Mouse (Mus musculus): Measurements from ENCODE around the gene C1qbp.

Gene C1qbp

DNA sequence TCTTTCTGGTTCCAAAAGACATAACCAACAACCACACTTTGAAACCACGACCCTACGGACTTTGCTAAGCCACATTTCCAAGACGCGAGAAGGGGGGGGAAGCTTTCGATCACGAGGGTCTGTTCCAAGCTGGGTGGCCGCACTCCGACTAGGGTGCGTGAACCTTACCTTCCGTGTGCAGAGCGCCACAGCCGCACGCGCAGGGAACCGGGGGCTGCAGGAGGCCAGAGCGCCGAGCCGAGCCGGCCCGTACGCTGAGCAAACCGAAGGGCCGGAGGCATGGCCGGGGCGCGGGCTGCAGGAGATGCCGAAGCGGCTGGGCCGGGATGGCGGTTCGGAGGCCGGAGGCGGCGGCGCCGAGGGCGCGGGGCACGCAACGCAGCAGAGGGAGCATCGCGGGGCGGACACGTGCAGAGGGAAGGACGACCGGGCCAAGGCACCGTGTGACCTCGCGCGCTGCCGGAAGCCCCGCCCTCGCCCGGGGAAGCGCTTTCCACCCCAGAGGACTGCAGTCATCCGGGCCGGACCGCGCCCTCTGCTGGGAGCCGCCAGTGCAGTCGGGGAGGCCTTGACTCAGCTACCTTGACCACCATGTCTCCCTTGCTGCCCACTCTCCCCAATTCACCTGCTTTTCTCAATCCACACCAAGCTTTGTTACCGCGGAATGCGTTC lies at the start of gene C1qbp:
C1qbp (minus strand) TSS at position 470 of the 672 bp plus-strand sequence.
- peak; percentile 78 for DNase-seq (ENCODE audit: low read depth, low spot score)

DNA sequence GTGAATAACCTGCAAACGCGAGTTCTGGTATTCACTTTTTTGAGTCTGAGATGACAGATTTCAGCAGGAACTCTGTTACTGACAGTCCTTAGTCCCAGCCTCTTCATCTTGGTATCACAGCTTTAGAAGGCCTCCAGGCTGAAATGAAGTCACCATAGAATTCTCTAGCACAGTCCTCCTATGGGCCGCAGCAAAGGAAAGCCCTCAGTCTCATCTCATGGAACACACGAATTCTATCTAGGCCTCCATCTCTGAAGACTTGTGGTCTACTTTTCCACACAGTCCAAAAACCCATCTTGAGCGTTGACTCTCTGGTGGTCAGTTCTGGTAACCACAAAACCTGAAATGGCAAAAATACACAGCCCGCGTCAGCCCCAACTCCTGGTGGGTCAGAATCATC lies 49.2 kb upstream of the C1qbp start:
- DNase-seq (ENCODE audit: low read depth, low spot score), result no peak

DNA sequence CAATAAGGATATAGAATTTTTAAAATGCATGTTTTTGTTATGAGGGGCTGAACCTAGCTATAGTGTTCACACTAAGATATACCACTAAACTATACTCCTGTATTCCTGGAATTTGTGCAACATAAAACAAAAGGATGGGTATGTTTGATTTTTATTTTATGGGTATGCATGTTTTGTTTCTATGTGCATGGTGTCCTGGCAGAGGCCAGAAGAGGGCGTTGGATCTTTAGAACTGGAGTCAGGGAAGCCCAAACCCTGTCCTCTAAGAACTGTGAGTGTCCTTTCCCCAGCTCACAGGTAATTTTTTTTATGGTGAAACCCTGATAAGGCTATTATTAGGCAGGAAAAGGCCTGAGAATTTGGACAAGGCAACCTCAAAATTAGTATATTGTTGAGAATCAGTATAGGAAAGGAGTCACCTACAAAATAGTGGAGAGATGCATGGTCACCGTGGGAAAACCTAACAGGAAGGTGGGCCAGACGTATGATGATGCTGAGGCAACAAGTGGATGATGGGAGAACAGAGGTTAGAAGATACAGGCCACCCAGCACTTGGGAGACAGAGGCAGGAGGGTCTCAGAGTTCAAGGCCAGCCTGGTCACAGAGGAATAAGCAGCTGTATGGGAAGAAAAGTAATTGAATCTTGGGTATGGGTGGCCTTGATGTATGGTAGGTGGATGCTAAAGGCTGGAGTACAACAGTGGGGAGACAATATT lies 46.7 kb upstream of the C1qbp start:
- no peak for DNase-seq (ENCODE audit: low read depth, low spot score)

DNA sequence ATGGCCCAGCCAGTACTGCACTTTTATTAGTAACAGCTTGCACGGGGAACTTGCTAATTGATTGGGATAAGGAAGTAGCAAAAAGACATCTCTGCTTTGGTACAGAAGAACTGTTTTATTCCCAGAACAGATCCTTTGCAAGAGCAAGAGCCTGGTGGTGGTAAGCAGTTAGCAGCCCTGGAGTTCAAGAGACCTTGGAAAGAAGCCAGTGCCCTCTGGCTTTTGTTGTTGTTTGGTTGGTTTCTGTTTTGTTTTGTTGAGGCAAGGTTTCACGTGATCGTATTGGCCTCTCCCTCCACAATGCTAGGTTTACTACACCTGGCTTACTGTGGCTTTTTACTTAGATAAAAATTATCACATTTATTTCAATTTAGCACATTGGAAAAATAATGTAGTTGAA lies 45.5 kb upstream of the C1qbp start:
- no peak for DNase-seq (ENCODE audit: low read depth, low spot score)

DNA sequence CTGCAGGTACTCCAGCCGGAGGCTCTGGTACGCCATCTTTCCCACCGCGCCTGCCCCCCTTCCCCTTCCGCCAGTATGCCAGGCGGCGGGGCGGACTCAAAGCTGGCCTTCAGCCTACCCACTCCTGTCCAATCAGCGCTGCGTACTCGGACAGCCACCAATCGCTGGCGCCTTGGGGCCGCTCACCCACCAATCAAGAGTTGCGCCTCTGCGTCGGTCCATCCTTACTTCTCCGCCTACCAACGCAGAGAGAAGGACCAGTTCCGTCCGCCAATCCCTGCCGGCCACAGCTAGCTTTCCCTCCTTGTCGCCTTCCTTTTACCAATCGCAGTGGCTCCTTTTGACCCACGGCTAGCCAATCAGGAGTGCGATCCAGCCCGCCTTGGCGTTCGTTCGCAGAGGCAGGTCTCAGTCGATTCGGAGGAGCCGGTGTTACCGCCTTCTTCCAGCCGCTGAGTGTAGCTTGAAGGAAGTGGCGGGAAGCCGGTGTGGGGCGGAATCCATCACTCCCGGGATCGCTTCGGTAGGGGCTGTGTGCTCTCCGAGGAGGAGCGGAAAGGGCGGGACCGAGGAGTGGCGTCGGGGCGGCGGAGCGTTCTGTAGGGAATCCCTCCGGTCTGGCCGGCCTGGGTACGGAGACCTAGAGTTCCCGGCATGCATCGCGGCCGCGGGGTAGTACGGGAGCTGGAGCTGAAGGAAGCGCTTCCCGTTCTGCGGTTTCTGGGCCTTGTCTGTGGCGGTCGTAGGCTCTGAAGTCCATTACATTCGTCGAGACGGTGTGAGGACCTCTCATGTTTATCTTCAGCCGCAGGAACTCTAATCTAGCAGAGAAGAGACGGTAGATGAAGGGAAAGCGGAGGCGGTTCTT lies 36.6 kb upstream of the C1qbp start, which contains the start of the genes Mis12 and Derl2:
Mis12 (plus strand) TSS at position 411 of the 868 bp plus-strand sequence.
Derl2 (minus strand) TSS at position 641 of the 868 bp plus-strand sequence.
- peak; percentile 98 for DNase-seq (ENCODE audit: low read depth, low spot score)

DNA sequence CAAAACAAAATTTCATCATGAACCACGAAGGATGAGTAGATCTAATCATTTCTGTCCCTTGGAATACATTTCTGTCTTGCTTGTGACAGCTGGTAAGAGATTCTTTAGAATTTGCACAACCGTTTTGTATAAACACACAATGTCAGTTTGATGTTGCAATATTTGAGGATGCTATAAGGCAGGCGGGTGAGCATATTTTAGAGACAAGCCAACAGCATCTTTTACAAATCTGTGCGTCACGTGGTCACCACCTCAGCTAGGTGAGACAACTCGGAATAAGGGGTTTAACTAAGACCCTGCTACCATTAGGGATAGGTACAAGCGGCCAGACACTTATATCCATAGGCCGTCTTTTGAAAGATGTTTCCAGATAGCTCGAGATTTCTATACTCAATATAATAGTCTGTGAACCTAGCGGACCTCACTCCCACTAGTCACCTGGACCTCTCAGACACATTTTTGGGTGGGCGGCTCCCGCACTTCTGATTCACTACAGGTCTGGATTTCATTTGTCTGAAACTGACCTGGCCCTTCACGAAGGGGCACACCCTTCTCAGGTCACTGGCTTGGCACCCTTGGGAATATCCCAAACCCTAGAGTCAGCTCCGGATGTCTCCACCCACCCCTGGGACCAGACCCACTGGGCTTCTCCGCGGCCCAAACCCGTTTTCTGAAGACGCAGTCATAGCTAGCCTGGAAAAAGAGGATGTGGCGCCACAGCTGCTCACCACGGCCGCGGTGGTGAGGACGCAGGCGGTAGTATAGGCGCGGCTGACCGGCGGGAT lies 35.8 kb upstream of the C1qbp start:
- DNase-seq (ENCODE audit: low read depth, low spot score), result no peak

DNA sequence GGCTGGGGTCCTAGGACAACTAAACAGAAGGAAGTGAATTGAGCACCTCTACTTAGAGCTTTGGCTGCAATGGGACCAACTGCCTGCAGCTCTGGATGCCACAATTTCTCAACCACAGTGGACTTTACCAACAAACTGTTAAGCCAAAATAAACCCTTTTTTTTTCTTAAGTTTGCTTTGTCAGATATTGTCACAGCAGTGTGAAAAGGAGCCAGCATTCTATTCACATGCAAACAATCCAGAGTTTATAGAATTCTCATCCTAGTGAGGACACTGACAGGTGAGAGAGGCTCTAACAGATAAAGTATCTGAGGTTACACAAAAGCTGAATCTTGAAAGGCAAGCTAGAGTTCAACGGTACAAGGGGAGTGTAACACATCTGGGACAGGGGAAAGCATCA lies 34.2 kb upstream of the C1qbp start:
- DNase-seq (ENCODE audit: low read depth, low spot score), result no peak

DNA sequence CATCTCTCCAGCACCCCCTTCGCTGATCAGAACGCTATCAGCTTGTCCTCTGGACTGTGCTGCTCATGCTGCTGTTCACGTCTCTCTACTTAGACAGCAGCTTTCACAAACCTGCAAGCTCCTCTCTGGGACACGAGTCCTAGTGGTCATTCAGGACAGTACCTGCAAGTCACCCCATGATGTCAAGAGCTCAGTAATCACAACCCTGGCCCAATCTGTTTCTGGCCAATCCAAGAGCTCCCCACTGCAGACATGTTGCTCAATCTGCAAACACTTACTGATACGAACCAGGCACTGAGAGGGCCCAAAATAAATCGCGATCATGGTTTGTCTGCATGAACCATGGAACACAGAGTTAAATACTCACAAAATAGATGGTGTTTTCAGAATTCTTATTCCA lies 29.9 kb upstream of the C1qbp start:
- no peak for DNase-seq (ENCODE audit: low read depth, low spot score)

DNA sequence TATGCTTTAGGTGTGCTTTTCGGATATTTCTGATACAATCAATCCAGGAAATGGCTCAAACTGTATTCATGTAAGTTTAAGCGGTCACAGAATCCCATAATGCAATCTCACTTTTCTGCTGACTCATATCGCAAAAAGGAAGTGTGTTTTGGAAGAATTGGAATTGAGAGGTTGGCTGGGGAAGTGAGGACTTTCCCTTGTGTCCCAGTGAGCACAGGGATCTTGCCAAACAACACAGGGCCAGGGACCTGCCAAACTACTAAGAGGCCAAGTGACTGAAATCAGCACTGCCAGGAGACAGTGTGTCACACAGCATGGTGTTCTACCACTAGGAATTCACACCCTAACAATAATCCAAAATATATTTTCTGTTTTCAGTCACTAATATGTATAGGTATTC lies 25.5 kb upstream of the C1qbp start:
- DNase-seq (ENCODE audit: low read depth, low spot score), result no peak

DNA sequence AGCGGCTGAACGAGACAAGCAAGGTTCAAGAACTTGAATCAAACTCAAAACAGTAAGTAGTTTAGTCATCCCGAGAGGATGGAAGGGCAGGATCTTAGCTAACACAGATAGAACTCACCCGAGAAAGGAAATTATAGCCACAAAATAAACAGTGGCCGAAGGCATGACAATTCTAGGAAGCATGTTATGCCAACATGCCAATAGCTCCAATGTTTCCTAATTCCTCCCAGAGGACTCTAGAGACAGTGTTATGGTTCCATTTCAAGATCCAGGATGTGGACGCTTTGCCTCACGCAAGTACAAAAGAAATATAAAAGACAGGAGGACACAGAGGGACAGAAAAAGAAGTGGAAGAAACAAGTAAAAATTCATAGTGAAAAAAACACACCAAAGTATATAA lies 25.0 kb upstream of the C1qbp start:
- DNase-seq (ENCODE audit: low read depth, low spot score), result no peak

DNA sequence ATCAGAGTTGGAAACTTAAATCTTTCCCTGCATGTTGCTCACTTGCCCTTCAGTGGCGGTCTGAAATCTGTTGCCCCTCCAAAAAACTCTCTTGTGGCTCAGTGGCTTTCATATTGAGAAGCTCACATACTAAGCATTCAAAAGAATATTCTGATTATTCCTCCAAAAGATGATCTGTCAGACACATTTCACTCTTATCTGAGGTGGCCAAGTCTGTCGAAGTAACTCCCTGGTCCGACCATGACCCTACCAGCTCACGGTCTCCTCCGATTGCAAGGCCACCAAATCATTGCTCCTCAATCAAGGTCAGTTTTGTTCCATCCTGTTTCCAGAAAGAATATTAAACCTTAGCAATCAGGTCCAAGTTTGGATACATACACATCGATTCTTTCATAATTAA lies 24.2 kb upstream of the C1qbp start:
- no peak for DNase-seq (ENCODE audit: low read depth, low spot score)

DNA sequence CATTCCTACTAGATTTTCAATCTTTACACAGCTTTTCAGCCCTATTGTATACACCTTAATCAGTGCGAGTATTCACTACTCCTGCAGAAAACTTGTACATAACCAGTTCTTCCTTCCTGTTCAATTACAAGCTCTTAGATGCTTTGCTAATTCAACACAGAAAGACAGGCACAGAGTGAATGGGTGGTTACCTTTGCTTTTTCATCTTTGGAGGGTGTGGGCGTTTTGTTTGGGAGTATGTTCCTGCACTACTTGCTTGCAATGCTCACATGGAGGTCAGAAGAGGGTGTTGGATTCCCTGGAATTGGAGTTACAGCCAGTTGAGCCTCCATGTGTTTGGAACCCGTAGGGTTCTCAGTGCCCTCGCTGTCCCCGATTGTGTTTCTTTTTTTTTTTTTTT lies 22.2 kb upstream of the C1qbp start:
- DNase-seq (ENCODE audit: low read depth, low spot score), result no peak

DNA sequence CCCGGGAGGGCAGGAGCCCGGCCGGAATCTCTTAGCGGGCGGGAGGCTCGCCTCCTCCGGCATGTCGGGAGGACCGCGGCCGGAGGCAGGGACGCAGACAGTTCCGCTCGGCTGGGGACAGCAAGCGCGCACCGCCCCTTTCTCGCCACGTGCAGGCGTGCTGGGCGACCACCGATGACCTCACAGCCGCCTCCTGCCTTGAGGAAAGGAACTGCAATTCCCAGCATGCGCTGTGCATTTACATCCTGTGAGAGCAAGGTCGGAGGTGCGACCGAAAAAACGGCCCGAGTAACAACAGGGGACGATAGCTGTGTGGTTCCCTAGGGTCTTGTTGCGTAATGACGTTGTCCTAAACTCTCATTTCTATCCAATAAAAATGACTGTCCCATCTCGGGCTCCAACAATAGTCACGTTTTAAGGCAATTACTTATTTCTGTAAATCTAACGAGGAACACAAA lies 21.5 kb upstream of the C1qbp start, which contains the start of gene Dhx33:
Dhx33 (minus strand) TSS at position 122 of the 458 bp plus-strand sequence.
- peak; percentile 96 for DNase-seq (ENCODE audit: low read depth, low spot score)

DNA sequence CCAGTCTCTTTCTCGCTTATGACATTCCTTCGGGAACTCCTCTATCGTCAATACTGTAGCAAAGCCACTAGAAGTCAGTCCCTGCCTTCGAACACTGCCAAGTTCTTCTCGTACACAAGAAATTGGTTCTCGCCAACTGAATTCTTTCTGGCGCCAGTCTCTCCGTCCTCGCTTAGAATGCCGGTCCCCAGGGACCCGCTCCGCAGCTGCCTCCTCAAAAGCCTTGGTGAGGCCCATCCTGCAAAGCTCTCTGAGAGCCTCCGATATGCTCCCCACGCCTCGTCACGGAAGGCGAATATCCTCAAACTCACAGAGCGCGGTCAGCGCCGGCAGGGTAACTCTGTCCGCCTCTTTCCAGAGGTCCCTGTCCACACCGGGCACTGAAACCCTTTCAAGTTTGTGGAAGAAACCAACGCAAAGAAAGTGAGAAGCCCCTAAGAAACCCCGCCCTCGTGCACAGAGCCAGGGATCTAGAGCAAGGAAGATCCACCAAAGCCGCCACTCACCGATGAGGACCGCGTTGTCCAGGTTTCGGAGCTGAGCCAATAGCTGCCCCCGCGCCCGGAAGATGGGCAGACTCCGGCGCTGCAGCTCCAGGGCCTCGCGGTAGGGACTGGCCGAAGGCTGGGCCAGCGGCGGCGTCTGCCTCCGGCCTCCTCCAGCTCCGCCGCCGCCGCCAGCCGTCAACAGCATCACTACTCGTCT lies 20.9 kb upstream of the C1qbp start:
- DNase-seq (ENCODE audit: low read depth, low spot score), result no peak

DNA sequence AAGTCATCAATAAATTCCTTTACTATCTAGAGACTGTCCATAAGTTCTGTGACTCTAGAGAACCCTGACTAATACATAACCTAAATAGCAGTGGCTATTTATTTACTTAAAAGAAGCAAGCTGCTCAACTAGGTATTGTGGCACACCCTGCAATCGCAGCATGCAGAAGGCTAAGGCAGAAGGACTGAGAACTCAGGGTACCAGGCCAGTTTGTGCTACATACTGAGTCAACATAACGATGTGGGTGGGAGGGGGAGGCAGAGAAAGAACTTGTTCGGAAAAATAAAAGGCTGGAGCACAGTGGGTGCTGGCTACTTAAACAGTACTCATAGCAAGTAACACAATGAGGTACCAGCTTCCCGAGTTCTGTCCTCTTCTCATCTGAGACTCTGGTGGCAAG lies 18.3 kb upstream of the C1qbp start:
- no peak for DNase-seq (ENCODE audit: low read depth, low spot score)

DNA sequence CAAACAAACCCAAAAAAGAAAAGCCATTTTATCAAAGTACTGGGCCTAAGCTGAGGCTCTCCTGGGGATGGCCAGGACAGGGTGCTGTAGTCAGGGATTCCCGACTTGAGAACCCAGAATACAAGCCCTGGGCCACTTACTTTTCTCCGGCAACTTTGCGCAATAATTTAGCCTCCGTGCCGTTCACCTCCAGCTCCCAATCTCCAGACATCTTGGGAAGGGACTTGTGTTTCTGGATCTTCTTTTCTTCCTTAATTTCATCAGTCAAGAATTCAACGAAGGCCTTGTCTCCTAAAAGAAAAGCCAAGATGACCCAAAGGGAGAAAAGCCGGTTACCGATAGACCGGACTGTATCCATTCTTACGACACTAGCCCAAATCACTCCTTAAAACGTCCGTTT lies 796 bp downstream of the C1qbp start:
- no peak for DNase-seq (ENCODE audit: low read depth, low spot score)

DNA sequence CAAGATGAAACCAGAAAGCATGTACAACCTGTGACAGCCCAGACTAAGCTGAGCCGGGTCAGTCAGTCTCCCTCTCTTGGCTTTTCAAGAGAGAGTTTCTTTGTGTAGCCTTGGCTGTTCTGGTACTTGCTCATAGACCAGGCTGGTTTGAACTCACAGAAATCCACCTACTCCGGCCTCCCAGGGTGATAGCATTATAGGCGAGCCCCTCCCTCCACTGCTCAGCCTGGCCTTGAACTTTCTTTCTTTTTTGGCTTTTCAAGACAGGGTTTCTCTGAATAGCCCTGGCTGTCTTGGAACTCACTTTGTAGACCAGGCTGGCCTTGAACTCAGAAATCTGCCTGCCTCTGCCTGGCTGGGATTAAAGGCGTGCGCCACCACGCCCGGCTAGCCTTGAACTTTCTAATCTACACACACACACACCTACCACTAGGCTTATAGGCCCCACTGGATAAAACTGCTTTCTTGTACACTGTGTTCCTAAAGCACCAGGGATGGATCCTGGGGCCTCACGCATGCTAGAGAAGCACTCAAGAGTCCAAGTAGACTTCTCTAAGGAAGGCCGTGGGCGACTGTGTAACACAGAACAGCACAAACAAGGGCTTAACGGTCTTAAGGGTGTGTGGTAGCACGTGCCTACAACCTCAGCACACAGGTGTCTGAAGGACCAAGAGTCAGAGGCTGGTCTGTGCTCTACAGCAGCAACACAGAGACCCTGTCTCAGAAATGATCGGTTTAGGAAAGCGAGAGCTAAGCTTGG lies 1.9 kb downstream of the C1qbp start:
- no peak for DNase-seq (ENCODE audit: low read depth, low spot score)

DNA sequence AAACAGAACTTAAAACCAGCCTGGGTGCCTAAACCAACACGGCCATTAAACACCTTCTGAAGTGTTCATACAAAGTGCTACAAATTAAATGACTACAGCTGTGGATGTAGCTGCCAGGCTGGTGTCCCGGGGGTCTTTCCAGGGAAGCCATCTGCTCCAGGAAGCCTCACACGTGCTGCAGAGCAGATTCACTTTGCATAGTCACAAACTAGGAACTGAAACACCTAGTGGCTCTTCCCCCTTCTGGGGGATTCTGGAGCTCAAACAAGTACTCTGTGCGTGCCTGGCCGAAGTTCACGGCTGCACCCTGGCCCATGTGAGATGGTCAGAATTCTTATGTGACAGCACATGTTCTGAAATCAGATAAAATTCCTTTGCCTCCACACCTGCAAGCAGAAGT lies 2.6 kb downstream of the C1qbp start:
- DNase-seq (ENCODE audit: low read depth, low spot score), result no peak

DNA sequence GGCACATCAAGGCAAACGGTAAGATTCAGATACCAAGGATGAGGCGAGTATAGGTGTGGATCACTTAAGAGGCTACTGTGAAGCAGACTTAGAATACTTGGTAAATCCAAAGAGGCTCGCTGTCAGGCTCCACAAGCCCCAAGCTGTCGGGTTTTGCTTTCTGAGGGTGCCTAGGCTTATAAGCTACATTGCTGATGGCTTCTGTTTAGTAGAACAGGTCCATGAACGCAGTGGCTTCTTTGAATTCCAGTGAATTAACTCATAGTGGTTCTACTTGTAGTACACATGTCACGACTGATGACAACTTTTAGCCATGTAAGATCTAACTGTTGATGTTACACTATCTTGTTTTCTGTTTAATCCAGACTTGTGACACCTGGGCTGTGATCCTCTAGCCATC lies 5.5 kb downstream of the C1qbp start:
- DNase-seq (ENCODE audit: low read depth, low spot score), result no peak

DNA sequence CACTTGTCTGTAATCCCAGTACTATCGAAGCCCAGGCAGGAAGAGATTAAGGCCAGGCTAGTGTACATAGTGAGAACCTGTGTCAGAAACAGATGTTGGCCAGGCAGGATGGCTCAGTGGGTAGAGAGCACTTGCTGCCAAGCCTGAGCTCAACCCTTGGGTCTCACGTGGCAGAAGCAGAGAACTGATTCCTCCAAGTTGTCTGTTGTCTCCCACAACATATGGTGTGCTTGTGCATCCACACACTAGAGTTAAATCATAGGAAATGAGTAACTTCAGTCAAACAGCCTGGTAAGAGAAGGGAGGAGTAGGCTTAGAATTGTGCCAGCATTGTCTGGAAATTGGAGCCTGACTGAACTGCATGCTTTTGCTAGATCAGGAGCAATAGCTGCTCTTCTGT lies 7.6 kb downstream of the C1qbp start:
- no peak for DNase-seq (ENCODE audit: low read depth, low spot score)
